Comparison of ENCODE assay signal across 32 mouse cellular contexts in the genomic region with DNA sequence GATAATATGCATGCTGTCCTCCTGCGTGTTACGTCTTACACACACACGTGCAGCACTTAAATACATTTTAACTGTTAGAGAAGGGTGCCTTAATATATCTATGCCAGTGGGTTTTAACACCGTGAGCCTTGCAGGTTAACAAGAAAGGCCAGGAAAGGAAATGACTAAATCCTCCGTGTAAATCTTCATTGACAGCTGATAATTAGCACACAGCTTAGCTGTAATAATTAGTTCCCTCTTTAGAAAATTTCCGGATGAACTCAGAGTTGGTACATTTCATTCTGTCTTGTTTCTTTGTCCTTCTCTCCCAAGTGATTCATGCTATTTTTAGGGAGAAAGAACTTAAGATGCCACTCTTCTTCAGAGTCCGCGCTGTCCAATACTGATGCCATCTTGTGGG.
DNase-seq lines count a peak whose midpoint lies in the region; ATAC-seq lines count a peak whose summit lies in the region.
"Had no signal": no experiment of that assay in that cellular context is flagged by ENCODE, and none has a peak within 500 bp of the region (broad histone marks: within the 10 kb centered on the region; RNA-seq: fewer than 3 reads in every experiment).

No protein-coding gene starts in this region.

- no peaks in the 10 kb centered on the region for H3K27me3 ChIP-seq in forebrain, embryonic 11.5 days (ENCODE audit: control insufficient read depth, insufficient read depth, low read length)
- H3K27me3 ChIP-seq in forebrain, embryonic 15.5 days, result no peaks in the 10 kb centered on the region
- H3K27me3 ChIP-seq in forebrain, embryonic 14.5 days (replicated peaks; ENCODE audit: control insufficient read depth, insufficient read depth, low read length), result no peaks in the 10 kb centered on the region
- H3K27me3 ChIP-seq: embryonic facial prominence, embryonic 15.5 days; heart, embryonic 12.5 days; kidney, embryonic 15.5 days; limb, embryonic 12.5 days; liver, embryonic 15.5 days; Patski had no signal

- peak; percentile 35; the same call in 1 of the 2 replicates for ATAC-seq in forebrain, embryonic 11.5 days (replicated peaks; ENCODE audit: low FRiP score)
- ATAC-seq in forebrain, embryonic 15.5 days (replicated peaks), result no peak
- ATAC-seq in forebrain, embryonic 14.5 days, result no peak
- ATAC-seq: inflammation-experienced regulatory T-cells, adult 6 months; Patski had no signal

- H3K4me3 ChIP-seq in forebrain, embryonic 11.5 days (ENCODE audit: low read depth, low read length), result no peak overlapping the region
- no peak overlapping the region for H3K4me3 ChIP-seq in forebrain, embryonic 15.5 days
- no peak overlapping the region for H3K4me3 ChIP-seq in forebrain, embryonic 14.5 days (ENCODE audit: low read depth, low read length)
- H3K4me3 ChIP-seq: embryonic facial prominence, embryonic 10.5 days; embryonic facial prominence, embryonic 15.5 days; heart, adult 2 months; heart, embryonic 12.5 days; kidney, embryonic 15.5 days; layer of hippocampus, adult 2 months; left cerebral cortex, adult 2 months; limb, embryonic 12.5 days; liver, embryonic 15.5 days; midbrain, embryonic 10.5 days had no signal

- no peak overlapping the region for H3K4me2 ChIP-seq in forebrain, embryonic 11.5 days (ENCODE audit: low read depth, low read length, severe bottlenecking)
- no peak overlapping the region for H3K4me2 ChIP-seq in forebrain, embryonic 15.5 days (replicated peaks)
- no peak overlapping the region for H3K4me2 ChIP-seq in forebrain, embryonic 14.5 days (ENCODE audit: low read length)
- H3K4me2 ChIP-seq: embryonic facial prominence, embryonic 15.5 days; heart, embryonic 12.5 days; hindbrain, embryonic 14.5 days; kidney, embryonic 15.5 days; limb, embryonic 12.5 days; liver, embryonic 15.5 days; lung, embryonic 14.5 days had no signal

- no peak for DNase-seq in forebrain, embryonic 11.5 days (ENCODE audit: low spot score)
- peak; percentile 55 for DNase-seq in Muller cell, postnatal 12 days (ENCODE audit: inconsistent ontology term)
- peak; percentile 13 for DNase-seq in forebrain, embryonic 14.5 days (ENCODE audit: low spot score)
- DNase-seq in retina, embryonic 14.5 days (ENCODE audit: low spot score), result peak; percentile 22
- no peak for DNase-seq in spleen, postnatal 10 days (ENCODE audit: low spot score in 2 of 2)
- no peak for DNase-seq in kidney, postnatal 14 days
- DNase-seq: adrenal gland, postnatal 10 days; cerebellum, adult 11-12 months; cerebellum, adult 9-11 months; gastrocnemius, postnatal 36 days; heart, adult 2 months; heart, postnatal 4 days; kidney, adult 18-20 months; kidney, postnatal 36 days; lung, embryonic 14.5 days; lung, postnatal 14 days; right cerebral cortex, postnatal 14 days; thymus, postnatal 25 days had no signal

- 39% methylated on average over 8 of the region's 8 CpGs for WGBS in forebrain, embryonic 11.5 days
- WGBS in forebrain, embryonic 15.5 days, result 22% methylated on average over 8 of the region's 8 CpGs
- WGBS in forebrain, embryonic 14.5 days, result 16% methylated on average over 8 of the region's 8 CpGs

- no peaks in the 10 kb centered on the region for H3K4me1 ChIP-seq in forebrain, embryonic 11.5 days (replicated peaks; ENCODE audit: control insufficient read depth, insufficient read depth, low read length)
- H3K4me1 ChIP-seq in forebrain, embryonic 15.5 days, result peaks cover 7% of the 10 kb centered on the region
- peaks cover 4% of the 10 kb centered on the region; the same call in 1 of the 2 replicates for H3K4me1 ChIP-seq in forebrain, embryonic 14.5 days (ENCODE audit: control insufficient read depth, insufficient read depth, low read length)
- H3K4me1 ChIP-seq: embryonic facial prominence, embryonic 10.5 days; embryonic facial prominence, embryonic 15.5 days; heart, embryonic 12.5 days; kidney, embryonic 15.5 days; limb, embryonic 12.5 days; liver, embryonic 15.5 days; midbrain, embryonic 10.5 days had no signal

- no peak overlapping the region for H3K27ac ChIP-seq in forebrain, embryonic 11.5 days (ENCODE audit: low read depth, low read length)
- H3K27ac ChIP-seq in forebrain, embryonic 15.5 days (replicated peaks), result no peak overlapping the region
- H3K27ac ChIP-seq in forebrain, embryonic 14.5 days (ENCODE audit: low read depth, low read length), result no peak overlapping the region
- H3K27ac ChIP-seq: embryonic facial prominence, embryonic 10.5 days; embryonic facial prominence, embryonic 15.5 days; heart, adult 2 months; hindbrain, embryonic 14.5 days; kidney, embryonic 15.5 days; layer of hippocampus, adult 2 months; left cerebral cortex, adult 2 months; limb, embryonic 12.5 days; liver, embryonic 15.5 days; midbrain, embryonic 10.5 days had no signal

- no peaks in the 10 kb centered on the region for H3K36me3 ChIP-seq in forebrain, embryonic 11.5 days (ENCODE audit: control insufficient read depth, insufficient read depth, low read length)
- H3K36me3 ChIP-seq in forebrain, embryonic 15.5 days, result no peaks in the 10 kb centered on the region
- H3K36me3 ChIP-seq in forebrain, embryonic 14.5 days (ENCODE audit: control insufficient read depth, insufficient read depth, low read length), result no peaks in the 10 kb centered on the region
- H3K36me3 ChIP-seq: embryonic facial prominence, embryonic 10.5 days; embryonic facial prominence, embryonic 15.5 days; G1E; heart, embryonic 12.5 days; kidney, embryonic 15.5 days; limb, embryonic 12.5 days; liver, embryonic 15.5 days; midbrain, embryonic 10.5 days had no signal

- H3K9ac ChIP-seq in forebrain, embryonic 11.5 days (ENCODE audit: low read length), result no peak overlapping the region
- no peak overlapping the region for H3K9ac ChIP-seq in forebrain, embryonic 15.5 days (replicated peaks)
- no peak overlapping the region for H3K9ac ChIP-seq in forebrain, embryonic 14.5 days (ENCODE audit: low read length)
- H3K9ac ChIP-seq: embryonic facial prominence, embryonic 15.5 days; heart, embryonic 12.5 days; hindbrain, embryonic 14.5 days; kidney, embryonic 15.5 days; limb, embryonic 12.5 days; liver, embryonic 15.5 days; lung, embryonic 14.5 days had no signal

- H3K9me3 ChIP-seq in forebrain, embryonic 11.5 days (ENCODE audit: control insufficient read depth, low read length), result no peaks in the 10 kb centered on the region
- no peaks in the 10 kb centered on the region for H3K9me3 ChIP-seq in forebrain, embryonic 15.5 days
- no peaks in the 10 kb centered on the region for H3K9me3 ChIP-seq in forebrain, embryonic 14.5 days (replicated peaks; ENCODE audit: control insufficient read depth, low read length)
- H3K9me3 ChIP-seq: embryonic facial prominence, embryonic 10.5 days; embryonic facial prominence, embryonic 15.5 days; G1E; heart, embryonic 12.5 days; kidney, embryonic 15.5 days; limb, embryonic 12.5 days; liver, embryonic 15.5 days; midbrain, embryonic 10.5 days had no signal

Comparison
In these comparisons a context has a peak if more than half of its experiments do, and no peak if none do; other contexts are left out.
1. DNase-seq: peak in Muller cell, postnatal 12 days (single experiment), forebrain, embryonic 14.5 days (single experiment) and retina, embryonic 14.5 days (single experiment); none in forebrain, embryonic 11.5 days (single experiment), spleen, postnatal 10 days (0 of 2) and kidney, postnatal 14 days (single experiment).